Mouse (Mus musculus) heart, postnatal 25 days (tissue): ENCODE results near the gene Gng8. TPM values are rescaled to one million over a fixed set of nuclear protein-coding genes. Genes with fewer than 3 reads are reported as not detected.

ENCODE experiments used
- DNase-seq: peaks from one replicate; pipeline ENCODE4 v3.0.0; 2022; ENCODE audit warnings: low spot score
- intact Hi-C: fragments of 180-260 bp; cut with DNase I; formaldehyde crosslinking; loops from one replicate; pipeline ENCODE4 v1.15.1; 2025
- total RNA-seq, 2 experiments: library from RNA; stranded (reverse); gene quantifications; 2 replicates each; pipeline ENCODE4 v1.2.3; 2021

Gene Gng8
- total RNA-seq, 2 experiments from 2014 or later: 0.45 to 0.86 TPM

- peak; percentile 61 for DNase-seq
- intact Hi-C loops: no loop called here
Observed at GRCm38 (mm10) chr7:16944061-16944807, 52.6 kb downstream of the Gng8 start, which contains the start of gene Pnmal2. Gene Pnmal2, plus strand, starts transcription at chr7:16944682.

GRCm38 (mm10) chr7:16944808-16945315, 53.3 kb downstream of the Gng8 start:
- DNase-seq: no peak
- intact Hi-C loops: loop anchor here (5.0 kb wide), 2 partner anchors 107 to 122 kb away; no protein-coding TSS in a partner anchor

Other genes with a start within 250 kb of the Gng8 start
- gene Ceacam15, start 216.1 kb upstream of the Gng8 start, total RNA-seq: not detected
- not detected for gene Ceacam9, start 169.9 kb upstream of the Gng8 start, total RNA-seq
- gene Ap2s1, start 153.4 kb upstream of the Gng8 start, total RNA-seq: 10 to 100 TPM; 80.9 to 87.9 TPM
- gene Slc1a5, start 110.4 kb upstream of the Gng8 start, total RNA-seq: 10 to 100 TPM; 18.5 to 22.8 TPM
- 10 to 100 TPM; 54.8 to 65.5 TPM for gene Strn4, start 75.9 kb upstream of the Gng8 start, total RNA-seq
- gene Fkrp, start 75.1 kb upstream of the Gng8 start, total RNA-seq: 10 to 100 TPM; 46.2 to 48.0 TPM
- 10 to 100 TPM; 18.0 to 22.9 TPM for gene Prkd2, start 48.9 kb upstream of the Gng8 start, total RNA-seq
- gene Dact3, start 16.5 kb upstream of the Gng8 start, total RNA-seq: 10 to 100 TPM; 15.2 to 17.4 TPM
- 1 to 10 TPM; 2.1 to 3.1 TPM for gene Ptgir, start 14.7 kb downstream of the Gng8 start, total RNA-seq
- 100 to 1,000 TPM; 196 to 203 TPM for gene Calm3, start 32.3 kb downstream of the Gng8 start, total RNA-seq
- 1 to 10 TPM; 3.7 to 4.1 TPM for gene Pnmal2, start 52.9 kb downstream of the Gng8 start, total RNA-seq
- not detected for gene Pnmal1, start 67.9 kb downstream of the Gng8 start, total RNA-seq
- gene Gm42372, start 91.3 kb downstream of the Gng8 start, total RNA-seq: not detected
- 1 to 10 TPM; 5.2 to 6.5 TPM for gene Ccdc8, start 100.9 kb downstream of the Gng8 start, total RNA-seq
- gene Ppp5c, start 136.1 kb downstream of the Gng8 start, total RNA-seq: 100 to 1,000 TPM in 1 of 2 experiments, 10 to 100 TPM in 1; 97.5 to 102 TPM
- gene Hif3a, start 170.6 kb downstream of the Gng8 start, total RNA-seq: 1 to 10 TPM; 1.8 to 1.9 TPM
- under 1 TPM; 0.14 to 0.16 TPM for gene Psg16, start 182.3 kb downstream of the Gng8 start, total RNA-seq